Mouse (Mus musculus) spleen, adult 2 months (tissue): ENCODE results near the gene Micall1. TPM values are rescaled to one million over a fixed set of nuclear protein-coding genes. Genes with fewer than 3 reads are reported as not detected.

Experiments used
- DNase-seq, 2 experiments: peaks; one replicate each; pipeline versions ENCODE4 v3.0.0 to v3.0.0-alpha.2; 2012 to 2021; ENCODE audit warnings: low spot score in 2 of 2, low read depth in 1 of 2
- H3K27ac ChIP-seq: fragments of 200-500 bp; 2 replicates; pipeline ENCODE4 v1.5.1; 2012; ENCODE audit warnings: low read length, inconsistent platforms; ENCODE audit not compliant: insufficient read depth
- H3K27me3 ChIP-seq: fragments of 200-500 bp; 2 replicates; pipeline ENCODE4 v1.6.1; 2012; ENCODE audit warnings: mild to moderate bottlenecking, moderate library complexity, low read length, inconsistent platforms; ENCODE audit not compliant: control insufficient read depth, insufficient read depth
- H3K36me3 ChIP-seq: fragments of 200-500 bp; 2 replicates; pipeline ENCODE4 v1.6.1; 2012; ENCODE audit warnings: mild to moderate bottlenecking, low read length, inconsistent platforms; ENCODE audit not compliant: control insufficient read depth, insufficient read depth
- H3K4me1 ChIP-seq: fragments of 200-500 bp; 2 replicates; pipeline ENCODE4 v1.6.1; 2011; ENCODE audit warnings: inconsistent platforms; ENCODE audit not compliant: control insufficient read depth, insufficient read depth, insufficient read length
- H3K4me3 ChIP-seq: fragments of 200-500 bp; 2 replicates; pipeline ENCODE4 v1.5.1; 2011; ENCODE audit warnings: mild to moderate bottlenecking, inconsistent platforms; ENCODE audit not compliant: insufficient read depth, insufficient read length; ENCODE audit errors: extremely low read depth
- CTCF ChIP-seq: fragments of 200-500 bp; IDR thresholded peaks from 2 replicates; pipeline ENCODE4 v1.5.1; 2011; ENCODE audit warnings: mild to moderate bottlenecking, inconsistent platforms; ENCODE audit not compliant: insufficient read depth, insufficient read length, insufficient replicate concordance; ENCODE audit errors: extremely low read depth
- POLR2A ChIP-seq: fragments of 200-500 bp; IDR thresholded peaks from 2 replicates; pipeline ENCODE4 v1.6.1; 2011; ENCODE audit warnings: low read depth, low read length, inconsistent platforms
- WGBS: fragments of 180-500 bp; shearing (Covaris S2); methylation state at CpG from one replicate; pipeline ENCODE4 v1.1.7; 2018; 5-methylcytosine and 5-hydroxymethylcytosine counted together
- polyA plus RNA-seq: library from polyadenylated mRNA; depleted of rRNA; stranded (reverse); fragments of >200 nt; gene quantifications from 2 replicates; pipeline ENCODE4 v1.2.3, GENCODE M21; 2012

Gene Micall1
- polyA plus RNA-seq, 1 experiment: 20.0 TPM

- Histone ChIP-seq H3K4me1 (no peaks in the 10 kb centered on the region), H3K27me3 (no peaks in the 10 kb centered on the region), H3K4me3 (no peak overlapping the region), H3K27ac (no peak overlapping the region), H3K36me3 (peaks cover 17% of the 10 kb centered on the region)
- no peak for DNase-seq
- TF ChIP-seq POLR2A (no peak), CTCF (no peak)
- WGBS: 75% methylated on average over 6 of the region's 6 CpGs
Observed at GRCm38 (mm10) chr15:79097611-79098025, 11.1 kb upstream of the Micall1 start.

- H3K4me3 ChIP-seq: no peak overlapping the region
- peaks cover 15% of the 10 kb centered on the region for H3K36me3 ChIP-seq
- no peaks in the 10 kb centered on the region for H3K4me1 ChIP-seq
- no peak overlapping the region for H3K27ac ChIP-seq
- WGBS: 93% methylated on average over 5 of the region's 5 CpGs
- no peak for TF ChIP-seq POLR2A
- no peak for TF ChIP-seq CTCF
- no peak for DNase-seq
- no peaks in the 10 kb centered on the region for H3K27me3 ChIP-seq
Observed at GRCm38 (mm10) chr15:79098220-79098619, 10.5 kb upstream of the Micall1 start.

GRCm38 (mm10) chr15:79098868-79099267, 9.8 kb upstream of the Micall1 start:
- TF ChIP-seq CTCF (no peak), POLR2A (no peak)
- 36% methylated on average over 7 of the region's 7 CpGs for WGBS
- Histone ChIP-seq H3K4me3 (no peak overlapping the region), H3K27me3 (no peaks in the 10 kb centered on the region), H3K27ac (no peak overlapping the region), H3K4me1 (no peaks in the 10 kb centered on the region), H3K36me3 (peaks cover 10% of the 10 kb centered on the region)
- DNase-seq: no peak

DNA sequence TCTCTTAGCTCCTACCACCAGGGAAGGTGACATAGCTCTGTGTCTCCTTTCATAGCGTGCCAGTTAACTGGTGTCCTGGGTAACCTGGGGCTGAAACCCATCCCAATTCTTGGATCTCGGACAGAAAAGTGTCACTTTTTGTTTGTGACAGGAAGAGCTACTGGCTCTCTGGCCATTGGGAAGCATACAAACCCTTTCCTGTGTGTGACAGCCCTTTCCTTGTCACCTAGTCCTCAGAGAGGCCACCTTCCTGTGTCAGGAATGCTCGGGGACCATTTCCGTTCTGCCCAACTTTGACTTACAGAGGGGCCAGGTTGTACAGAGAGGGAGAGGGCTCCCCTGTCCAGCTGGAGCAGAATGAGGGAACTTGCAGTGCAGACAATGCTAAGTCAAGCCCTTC, 9.2 kb upstream of the Micall1 start:
- 76% methylated on average over 4 of the region's 4 CpGs for WGBS
- Histone ChIP-seq H3K36me3 (peaks cover 5% of the 10 kb centered on the region; the same call in 1 of the 2 replicates), H3K27me3 (no peaks in the 10 kb centered on the region), H3K4me3 (no peak overlapping the region), H3K4me1 (no peaks in the 10 kb centered on the region), H3K27ac (no peak overlapping the region)
- no peak for DNase-seq
- TF ChIP-seq CTCF (no peak), POLR2A (no peak)

DNA sequence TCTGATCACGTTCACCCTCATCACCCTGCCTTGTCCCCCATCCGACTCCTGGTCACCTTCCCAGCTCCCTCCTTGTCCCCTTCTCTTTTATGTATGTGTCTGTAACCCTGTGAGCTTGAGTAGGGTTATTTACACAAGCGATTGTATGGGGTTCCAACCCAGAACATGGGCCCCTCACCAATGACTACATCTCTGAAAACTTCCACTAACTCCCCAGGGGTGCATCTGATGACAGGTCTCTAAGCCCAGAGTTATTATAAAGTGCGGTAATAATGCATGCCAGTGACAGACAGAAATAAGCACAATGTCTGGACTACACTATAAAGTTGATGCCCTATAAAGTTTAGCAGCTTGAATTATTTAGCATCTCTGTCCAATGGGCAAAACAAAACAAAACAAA, 8.3 kb upstream of the Micall1 start:
- TF ChIP-seq CTCF (no peak), POLR2A (no peak)
- 85% methylated on average over 4 of the region's 4 CpGs for WGBS
- Histone ChIP-seq H3K27me3 (no peaks in the 10 kb centered on the region), H3K36me3 (peaks cover 2% of the 10 kb centered on the region; the same call in 1 of the 2 replicates), H3K4me1 (no peaks in the 10 kb centered on the region), H3K4me3 (no peak overlapping the region), H3K27ac (no peak overlapping the region)
- DNase-seq: no peak

DNA sequence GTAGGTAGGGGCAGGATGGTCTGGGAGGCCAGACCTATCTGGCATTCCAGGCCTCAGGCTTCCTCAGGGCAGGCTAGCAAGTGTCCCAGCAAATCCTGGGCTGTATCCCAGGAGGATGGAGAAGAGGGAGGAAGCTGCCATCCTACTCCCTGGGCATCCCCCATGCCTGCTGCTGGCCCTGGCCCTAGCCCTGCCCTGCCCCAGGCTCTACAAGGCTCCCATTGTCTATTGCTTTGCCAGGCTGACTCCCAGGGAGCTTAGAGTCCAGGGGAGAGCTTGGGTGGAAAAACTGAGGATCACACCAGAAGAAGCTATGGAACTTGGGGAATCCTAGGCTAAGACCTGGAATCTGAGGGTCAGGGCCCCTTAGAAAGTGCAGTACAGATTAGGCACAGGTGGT, 7.2 kb upstream of the Micall1 start:
- H3K36me3 ChIP-seq: no peaks in the 10 kb centered on the region
- H3K4me1 ChIP-seq: no peaks in the 10 kb centered on the region
- no peaks in the 10 kb centered on the region for H3K27me3 ChIP-seq
- no peak overlapping the region for H3K4me3 ChIP-seq
- H3K27ac ChIP-seq: no peak overlapping the region
- TF ChIP-seq POLR2A: no peak
- TF ChIP-seq CTCF: no peak
- DNase-seq: no peak

DNA sequence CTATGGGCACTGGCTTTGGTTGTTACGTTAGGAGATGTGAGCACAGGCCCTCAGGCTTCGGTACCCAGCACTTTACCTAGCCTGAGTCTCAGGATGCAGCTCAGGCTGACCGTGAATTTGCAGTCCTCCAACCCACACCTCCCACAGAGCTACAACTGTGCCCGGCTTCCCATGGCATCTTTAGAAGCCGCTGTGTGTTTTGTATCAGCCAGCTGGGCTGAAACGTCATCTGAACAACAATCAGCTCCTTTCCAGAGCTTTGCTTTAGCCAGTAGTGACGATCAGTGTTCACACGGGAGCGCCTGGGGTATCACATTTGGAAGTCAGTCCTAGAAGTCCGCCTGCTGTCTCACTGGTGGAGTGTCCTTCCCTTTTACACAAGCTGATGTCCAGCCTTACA, 5.4 kb upstream of the Micall1 start:
- no peak for DNase-seq
- Histone ChIP-seq H3K27me3 (no peaks in the 10 kb centered on the region), H3K4me3 (no peak overlapping the region), H3K36me3 (no peaks in the 10 kb centered on the region), H3K4me1 (no peaks in the 10 kb centered on the region), H3K27ac (no peak overlapping the region)
- TF ChIP-seq POLR2A (no peak), CTCF (no peak)
- WGBS: 87% methylated on average over 10 of the region's 10 CpGs
